Mouse (Mus musculus) C2C12 (cell line): ENCODE results near the gene Nbr1. TPM values are rescaled to one million over a fixed set of nuclear protein-coding genes. Genes with fewer than 3 reads are reported as not detected.
"Not testable (repeated sequence)": the region's sequence is repeated elsewhere in the genome, so short reads cannot be mapped to it uniquely, and the experiment has no call there.

ENCODE experiments used
- H3K27me3 ChIP-seq: one replicate; pipeline ENCODE4 v1.6.1; 2011; ENCODE audit not compliant: control insufficient read depth, insufficient read depth, insufficient read length
- H3K36me3 ChIP-seq: one replicate; pipeline ENCODE4 v1.6.1; 2011; ENCODE audit not compliant: control insufficient read depth, insufficient read depth
- H3K4me3 ChIP-seq: one replicate; pipeline ENCODE4 v1.5.1; 2011; ENCODE audit warnings: mild to moderate bottlenecking, control low read depth; ENCODE audit not compliant: poor library complexity, insufficient read depth, severe bottlenecking
- H3K79me2 ChIP-seq: one replicate; pipeline ENCODE4 v1.6.1; 2011; ENCODE audit not compliant: control insufficient read depth, insufficient read depth
- H3K79me3 ChIP-seq: one replicate; pipeline ENCODE4 v1.6.1; 2011; ENCODE audit warnings: low read depth, control low read depth
- H3ac ChIP-seq: one replicate; pipeline ENCODE3; 2011; ENCODE audit warnings: low read depth; ENCODE audit not compliant: control insufficient read depth, insufficient read length
- CEBPB ChIP-seq: IDR thresholded peaks from one replicate; pipeline ENCODE4 v1.6.1; 2011; ENCODE audit warnings: low read depth, mild to moderate bottlenecking, control low read depth, moderate library complexity
- CTCF ChIP-seq: IDR thresholded peaks from one replicate; pipeline ENCODE4 v1.5.1; 2011; ENCODE audit not compliant: control insufficient read depth, insufficient read depth, insufficient read length
- FOSL1 ChIP-seq: IDR thresholded peaks from one replicate; pipeline ENCODE4 v1.8.0; 2011; ENCODE audit warnings: mild to moderate bottlenecking, low read length; ENCODE audit not compliant: poor library complexity, insufficient read depth, severe bottlenecking
- MAX ChIP-seq: IDR thresholded peaks from one replicate; pipeline ENCODE4 v1.6.1; 2011; ENCODE audit warnings: mild to moderate bottlenecking, control low read depth
- MYOD1 ChIP-seq: IDR thresholded peaks from one replicate; pipeline ENCODE4 v1.6.1; 2011; ENCODE audit warnings: low read depth; ENCODE audit not compliant: control insufficient read depth, insufficient read length
- MYOG ChIP-seq: IDR thresholded peaks from one replicate; pipeline ENCODE4 v1.6.1; 2011; ENCODE audit not compliant: control insufficient read depth, insufficient read length; ENCODE audit errors: extremely low read depth
- USF1 ChIP-seq: IDR thresholded peaks from one replicate; pipeline ENCODE4 v1.6.1; 2011; ENCODE audit warnings: low read depth, mild to moderate bottlenecking, control low read depth, moderate library complexity
- polyA plus RNA-seq: library from polyadenylated mRNA; unstranded; fragments of >200 nt; fragmentation: generic; extraction: Trizol; gene quantifications from one replicate; pipeline ENCODE4 v1.2.1, GENCODE M21; 2012; ENCODE audit warnings: missing spikeins

Gene Nbr1
- polyA plus RNA-seq, 1 experiment: 15.7 TPM

DNA sequence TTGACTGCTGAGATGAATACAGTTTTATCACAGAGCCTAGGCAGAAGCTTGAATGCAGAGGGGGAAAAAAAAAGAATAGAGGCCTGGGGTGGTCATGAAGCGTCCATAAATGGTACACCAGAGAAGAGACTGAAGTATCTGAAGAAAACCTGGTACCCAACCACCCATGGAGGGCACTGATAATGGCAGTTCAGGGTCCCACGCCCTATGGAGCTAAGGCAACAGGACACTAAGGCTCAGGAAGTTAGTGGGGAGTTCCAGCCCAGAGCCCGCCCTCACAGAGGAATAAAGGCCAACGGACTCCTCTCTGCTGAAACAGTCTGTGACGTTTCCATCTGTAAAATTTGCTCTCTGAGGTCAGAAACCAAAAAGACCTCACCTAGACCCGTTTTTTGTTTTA, 63.4 kb downstream of the Nbr1 start:
- no peaks in the 10 kb centered on the region for H3K36me3 ChIP-seq
- H3K27me3 ChIP-seq: peaks cover 3% of the 10 kb centered on the region
- no peak overlapping the region for H3K4me3 ChIP-seq
- TF ChIP-seq MYOG (no peak), MAX (no peak), CEBPB (no peak), CTCF (no peak), MYOD1 (no peak), USF1 (no peak), FOSL1 (no peak)
- H3ac ChIP-seq: no peak overlapping the region
- H3K79me2 ChIP-seq: no peaks in the 10 kb centered on the region
- no peaks in the 10 kb centered on the region for H3K79me3 ChIP-seq

DNA sequence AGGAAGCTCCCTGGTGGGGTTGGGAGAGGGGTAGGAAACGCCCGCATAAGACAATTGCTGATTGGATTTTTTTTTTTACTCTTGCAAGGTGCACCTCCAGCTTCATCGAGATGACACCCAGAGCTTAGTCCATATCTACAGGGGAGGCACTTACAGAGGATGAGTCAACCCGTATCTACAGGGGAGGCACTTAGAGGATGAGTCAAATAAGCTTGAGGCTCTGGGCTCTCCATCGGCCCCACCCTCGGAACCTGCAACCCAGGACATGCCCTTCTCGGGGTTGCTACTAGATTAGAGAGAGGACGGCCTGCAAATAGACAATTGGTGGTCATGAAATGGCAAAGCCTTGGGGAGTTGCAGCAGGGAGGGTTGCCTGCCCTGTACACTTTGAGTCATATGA, 64.2 kb downstream of the Nbr1 start:
- no peaks in the 10 kb centered on the region for H3K79me3 ChIP-seq
- TF ChIP-seq USF1 (no peak), CEBPB (no peak), MAX (no peak), MYOG (no peak)
- H3K27me3 ChIP-seq: peaks cover 3% of the 10 kb centered on the region
- H3K36me3 ChIP-seq: no peaks in the 10 kb centered on the region
- H3K4me3 ChIP-seq: no peak overlapping the region
- no peaks in the 10 kb centered on the region for H3K79me2 ChIP-seq
- H3ac ChIP-seq: no peak overlapping the region

DNA sequence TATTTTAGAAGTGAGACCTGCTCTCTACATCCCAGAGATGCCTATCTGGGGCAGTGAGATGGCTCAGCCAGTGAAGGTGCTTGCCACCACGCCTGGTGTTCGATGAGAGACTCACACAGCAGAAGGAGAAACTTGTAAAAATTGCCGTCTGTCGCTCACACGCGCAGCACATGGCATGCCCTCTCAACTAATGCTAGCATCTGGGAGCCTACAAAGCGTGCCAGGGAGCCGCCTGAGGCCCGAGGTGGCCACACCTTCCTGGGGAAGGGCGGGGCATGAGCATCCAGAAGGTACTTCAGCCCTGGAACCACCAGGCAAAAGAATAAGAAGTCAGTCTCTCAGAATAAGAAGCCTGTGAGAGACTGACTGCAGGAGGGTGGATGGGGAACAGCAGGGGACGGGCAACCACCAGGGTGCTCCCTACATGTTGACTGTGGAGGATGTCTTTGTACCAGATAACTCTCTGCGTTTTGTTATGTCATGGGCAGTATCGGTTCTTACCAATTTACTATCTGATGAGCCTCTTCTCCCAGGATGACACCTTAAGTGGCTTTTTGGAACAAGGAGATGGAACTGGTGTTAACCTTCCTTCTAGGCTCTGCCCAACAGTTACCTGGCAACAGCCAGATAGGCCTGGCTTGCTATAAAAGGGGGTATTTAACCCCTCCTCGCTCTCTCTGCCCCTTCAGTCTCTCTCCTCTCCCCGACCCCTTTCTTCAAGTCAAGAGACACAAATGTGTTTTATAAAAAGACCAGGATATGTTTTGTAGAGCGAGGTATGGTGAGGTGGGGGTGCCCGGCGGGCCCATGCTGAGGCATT, 65.2 kb downstream of the Nbr1 start:
- Histone ChIP-seq H3ac (no peak overlapping the region), H3K79me3 (no peaks in the 10 kb centered on the region), H3K36me3 (no peaks in the 10 kb centered on the region), H3K79me2 (no peaks in the 10 kb centered on the region), H3K4me3 (no peak overlapping the region), H3K27me3 (peaks cover 3% of the 10 kb centered on the region)
- no peak for TF ChIP-seq CEBPB
- no peak for TF ChIP-seq CTCF
- TF ChIP-seq FOSL1: no peak
- TF ChIP-seq MAX: no peak
- TF ChIP-seq MYOD1: no peak
- no peak for TF ChIP-seq USF1

DNA sequence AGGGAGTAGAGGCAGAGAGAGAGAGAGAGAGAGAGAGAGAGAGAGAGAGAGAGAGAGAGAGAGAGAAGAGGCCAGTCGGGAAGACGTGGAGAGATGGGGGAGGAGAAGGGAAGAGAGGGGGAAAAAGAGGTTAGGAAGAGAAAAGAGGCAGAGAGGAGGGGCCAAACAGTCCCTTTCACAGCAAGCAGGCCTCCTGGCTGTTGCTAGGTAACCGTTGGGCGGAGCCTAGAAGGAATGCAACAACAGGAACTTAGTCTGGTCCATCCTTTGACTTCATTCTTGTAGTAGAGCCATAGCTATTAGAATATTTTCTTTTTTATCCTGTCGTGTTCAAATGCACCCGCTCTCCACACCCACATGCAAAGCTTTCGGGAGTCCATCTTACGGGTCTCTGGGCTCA, 65.9 kb downstream of the Nbr1 start:
- Histone ChIP-seq H3K36me3 (no peaks in the 10 kb centered on the region), H3K79me3 (no peaks in the 10 kb centered on the region), H3K27me3 (peaks cover 3% of the 10 kb centered on the region), H3K4me3 (no peak overlapping the region), H3ac (no peak overlapping the region), H3K79me2 (no peaks in the 10 kb centered on the region)
- TF ChIP-seq USF1 (no peak), CTCF (no peak), MYOD1 (no peak), CEBPB (no peak)

DNA sequence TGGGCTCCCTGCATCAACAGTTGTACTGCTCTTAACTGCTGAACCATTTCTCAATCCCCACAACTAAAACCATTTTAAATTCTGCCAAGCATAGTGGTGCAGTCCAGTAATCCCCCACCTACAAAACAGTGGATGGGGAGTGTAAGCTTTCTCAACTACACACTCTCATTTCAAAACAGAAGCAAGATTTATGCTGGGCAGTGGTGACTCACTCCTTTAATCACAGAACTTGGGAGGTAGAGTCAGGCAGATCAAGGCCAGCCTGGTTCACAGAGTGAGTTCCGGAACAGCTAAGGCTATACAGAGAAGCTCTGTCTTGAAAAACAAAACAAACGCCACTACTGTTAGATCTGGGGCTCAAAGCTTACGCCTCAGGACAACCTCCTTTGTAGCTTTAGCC, 66.6 kb downstream of the Nbr1 start:
- no peak overlapping the region for H3K4me3 ChIP-seq
- H3K27me3 ChIP-seq: no peaks in the 10 kb centered on the region
- H3ac ChIP-seq: no peak overlapping the region
- TF ChIP-seq MYOD1 (no peak), FOSL1 (no peak), CTCF (no peak)
- H3K79me2 ChIP-seq: no peaks in the 10 kb centered on the region
- H3K79me3 ChIP-seq: no peaks in the 10 kb centered on the region
- no peaks in the 10 kb centered on the region for H3K36me3 ChIP-seq

GRCm38 (mm10) chr11:101620022-101620655, 68.2 kb downstream of the Nbr1 start:
- not testable (repeated sequence) for H3K79me2 ChIP-seq, H3K27me3 ChIP-seq, H3K36me3 ChIP-seq, H3K79me3 ChIP-seq, H3ac ChIP-seq, H3K4me3 ChIP-seq

- peak overlapping the region; percentile 25 for H3K4me3 ChIP-seq
- H3K36me3 ChIP-seq: no peaks in the 10 kb centered on the region
- H3K27me3 ChIP-seq: no peaks in the 10 kb centered on the region
- H3ac ChIP-seq: peak overlapping the region; percentile 19
- H3K79me3 ChIP-seq: no peaks in the 10 kb centered on the region
- TF ChIP-seq CEBPB: no peak
- no peak for TF ChIP-seq MAX
- TF ChIP-seq MYOD1: no peak
- TF ChIP-seq CTCF: no peak
- TF ChIP-seq MYOG: no peak
- TF ChIP-seq FOSL1: no peak
- no peak for TF ChIP-seq USF1
- H3K79me2 ChIP-seq: no peaks in the 10 kb centered on the region
These were observed 74.7 kb downstream of the Nbr1 start for GRCm38 (mm10) chr11:101626649-101626994.
